Mouse (Mus musculus) kidney, embryonic 16.5 days (tissue): ENCODE measurements around the gene Lta. TPM values are rescaled to one million over a fixed set of nuclear protein-coding genes. Genes with fewer than 3 reads are reported as not detected.
A peak's percentile ranks its signal among the peaks of the same experiment; 100 is the strongest.
"Not testable (repeated sequence)": the region's sequence is repeated elsewhere in the genome, so short reads cannot be mapped to it uniquely, and the experiment has no call there.

Experiments
- ATAC-seq: fragments of 200-750 bp; cut with Nextera tagmentation; 2 replicates; pipeline ENCODE4 v1.8.0; 2017; ENCODE audit warnings: moderate TSS enrichment; ENCODE audit not compliant: low FRiP score, low TSS enrichment
- H3K27ac ChIP-seq: fragments of 300-500 bp; sonication (generic); 2 replicates; pipeline ENCODE4 v1.5.1; 2014; ENCODE audit warnings: low read length
- H3K27me3 ChIP-seq: fragments of 300-500 bp; sonication (generic); 2 replicates; pipeline ENCODE4 v1.6.1; 2014; ENCODE audit warnings: low read length, control low read depth, mixed read lengths; ENCODE audit not compliant: insufficient read depth
- H3K36me3 ChIP-seq: fragments of 300-500 bp; sonication (generic); 2 replicates; pipeline ENCODE4 v1.6.1; 2014; ENCODE audit warnings: low read length, control low read depth, mixed read lengths; ENCODE audit not compliant: insufficient read depth
- H3K4me1 ChIP-seq: fragments of 300-500 bp; sonication (generic); 2 replicates; pipeline ENCODE4 v1.6.1; 2014; ENCODE audit warnings: low read length, control low read depth, mixed read lengths; ENCODE audit not compliant: insufficient read depth
- H3K4me2 ChIP-seq: fragments of 300-500 bp; sonication (generic); replicated peaks from 2 replicates; pipeline ENCODE4 v1.6.1; 2014; ENCODE audit warnings: low read depth, low read length
- H3K4me3 ChIP-seq: fragments of 300-500 bp; sonication (generic); 2 replicates; pipeline ENCODE4 v1.5.1; 2014; ENCODE audit warnings: mild to moderate bottlenecking, low read length
- H3K9ac ChIP-seq: fragments of 300-500 bp; sonication (generic); replicated peaks from 2 replicates; pipeline ENCODE4 v1.6.1; 2014; ENCODE audit warnings: low read length
- H3K9me3 ChIP-seq: fragments of 300-500 bp; sonication (generic); 2 replicates; pipeline ENCODE4 v1.6.1; 2016; ENCODE audit warnings: low read length, control low read depth
- WGBS: fragments of 180-500 bp; shearing (Covaris S2); extraction: QIAGEN DNeasy Blood & Tissue Kit; methylation state at CpG from one replicate; pipeline ENCODE4 v1.1.7; 2014; 5-methylcytosine and 5-hydroxymethylcytosine counted together
- polyA plus RNA-seq: library from polyadenylated mRNA; unstranded; fragments of >200 nt; fragmentation: Nextera tagmentation; extraction: Ambion mirVana; gene quantifications from 2 replicates; pipeline ENCODE4 v1.2.1, GENCODE M21; 2015

Lta gene
- polyA plus RNA-seq, 1 experiment from 2014 or later = not detected

DNA sequence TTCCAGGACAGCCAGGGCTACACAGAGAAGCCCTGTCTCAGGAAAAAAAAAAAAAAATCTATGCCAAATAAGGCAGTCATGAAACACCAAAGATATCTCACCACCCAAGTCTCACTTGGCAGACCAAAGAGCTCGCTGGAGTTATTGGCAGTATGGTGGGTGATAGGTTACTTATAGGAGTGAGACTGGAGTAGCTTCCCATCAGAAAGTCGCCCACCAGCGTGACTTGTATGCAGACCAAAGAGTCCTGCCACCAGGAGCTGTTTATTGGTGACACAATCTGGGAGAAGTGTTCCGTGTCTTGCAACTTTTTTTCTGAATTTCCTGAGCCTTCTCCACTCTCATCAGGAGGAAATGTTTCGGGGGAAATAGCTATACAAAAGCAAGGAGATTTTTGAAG, 34.5 kb upstream of the Lta start:
- Histone ChIP-seq H3K27me3 (no peaks in the 10 kb centered on the region), H3K9ac (no peak overlapping the region), H3K4me2 (no peak overlapping the region), H3K27ac (no peak overlapping the region), H3K4me1 (peaks cover 30% of the 10 kb centered on the region), H3K36me3 (peaks cover 17% of the 10 kb centered on the region), H3K9me3 (no peaks in the 10 kb centered on the region), H3K4me3 (no peak overlapping the region)
- ATAC-seq = no peak
- 81% methylated on average over 5 of the region's 5 CpGs for WGBS

DNA sequence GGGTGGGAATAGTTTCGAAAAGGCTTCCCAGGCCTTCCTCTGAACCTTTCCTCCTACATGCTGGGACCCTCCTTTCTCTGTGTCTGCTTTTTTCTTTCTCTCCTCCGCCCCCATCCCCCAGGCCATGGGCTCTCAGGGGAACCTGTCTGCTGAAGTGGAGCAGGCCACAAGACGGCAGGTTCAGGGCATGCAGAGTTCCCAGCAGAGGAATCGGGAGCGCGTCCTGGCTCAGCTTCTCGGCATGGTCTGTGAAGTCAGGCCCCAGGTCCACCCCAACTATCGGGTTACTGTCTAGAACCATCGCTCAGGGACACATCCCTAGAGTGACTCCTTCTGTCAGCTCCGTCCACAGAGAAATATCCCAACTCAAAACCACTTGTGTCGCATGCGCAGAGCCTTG, 32.4 kb upstream of the Lta start:
- Histone ChIP-seq H3K4me3 (no peak overlapping the region), H3K36me3 (no peaks in the 10 kb centered on the region), H3K4me2 (no peak overlapping the region), H3K27me3 (no peaks in the 10 kb centered on the region), H3K9ac (no peak overlapping the region; the same call in 1 of the 2 replicates), H3K27ac (no peak overlapping the region), H3K4me1 (peaks cover 35% of the 10 kb centered on the region), H3K9me3 (no peaks in the 10 kb centered on the region)
- 82% methylated on average over 12 of the region's 12 CpGs for WGBS
- no peak for ATAC-seq

DNA sequence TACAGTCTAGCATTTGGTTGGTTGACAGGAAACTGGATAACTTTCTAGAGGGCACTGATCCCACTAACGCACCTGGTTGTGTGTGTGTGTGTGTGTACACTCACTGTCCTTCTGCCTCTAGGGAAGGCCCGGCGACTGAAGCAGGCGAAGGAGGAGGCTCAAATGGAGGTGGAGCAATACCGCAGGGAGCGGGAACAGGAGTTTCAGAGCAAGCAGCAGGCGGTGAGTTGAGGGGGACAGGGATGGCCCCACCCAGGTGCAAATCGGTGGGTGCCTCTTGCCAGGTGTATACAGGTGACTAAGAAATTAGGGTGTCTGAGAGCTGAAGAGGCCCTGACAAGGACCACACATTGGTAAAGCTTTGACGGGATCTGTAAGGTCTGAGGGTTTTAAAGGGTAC, 31.8 kb upstream of the Lta start:
- Histone ChIP-seq H3K9me3 (no peaks in the 10 kb centered on the region), H3K4me3 (no peak overlapping the region), H3K9ac (no peak overlapping the region), H3K4me2 (no peak overlapping the region), H3K27ac (no peak overlapping the region), H3K27me3 (no peaks in the 10 kb centered on the region), H3K36me3 (no peaks in the 10 kb centered on the region), H3K4me1 (peaks cover 39% of the 10 kb centered on the region)
- ATAC-seq = no peak
- 84% methylated on average over 9 of the region's 9 CpGs for WGBS

GRCm38 (mm10) chr17:35236390-35236746, 31.2 kb upstream of the Lta start:
- Histone ChIP-seq H3K27me3 (no peaks in the 10 kb centered on the region), H3K4me1 (peaks cover 43% of the 10 kb centered on the region), H3K9ac (peak overlapping the region; percentile 84), H3K9me3 (no peaks in the 10 kb centered on the region), H3K36me3 (peaks cover under 1% of the 10 kb centered on the region; the same call in 1 of the 2 replicates), H3K4me3 (peak overlapping the region; percentile 60), H3K4me2 (peak overlapping the region; percentile 84), H3K27ac (peak overlapping the region; percentile 96)
- peak; percentile 60 for ATAC-seq
- under 1% methylated on average over 18 of the region's 18 CpGs for WGBS

GRCm38 (mm10) chr17:35235614-35236389, 30.7 kb upstream of the Lta start, which contains the start of gene Nfkbil1:
Nfkbil1 (minus strand) TSS chr17:35235792.
- H3K4me2 ChIP-seq = peak within 1 kb of the TSS; percentile 84
- peak within 1 kb of the TSS; percentile 60 for H3K4me3 ChIP-seq
- WGBS = under 1% methylated on average over 34 of the region's 35 CpGs
- H3K36me3 ChIP-seq = peaks cover 4% of the 10 kb centered on the region; the same call in 1 of the 2 replicates
- peaks cover 41% of the 10 kb centered on the region for H3K4me1 ChIP-seq
- peak within 1 kb of the TSS; percentile 96 for H3K27ac ChIP-seq
- no peaks in the 10 kb centered on the region for H3K27me3 ChIP-seq
- H3K9me3 ChIP-seq = no peaks in the 10 kb centered on the region
- peak; percentile 92 for ATAC-seq
- H3K9ac ChIP-seq = peak within 1 kb of the TSS; percentile 84

DNA sequence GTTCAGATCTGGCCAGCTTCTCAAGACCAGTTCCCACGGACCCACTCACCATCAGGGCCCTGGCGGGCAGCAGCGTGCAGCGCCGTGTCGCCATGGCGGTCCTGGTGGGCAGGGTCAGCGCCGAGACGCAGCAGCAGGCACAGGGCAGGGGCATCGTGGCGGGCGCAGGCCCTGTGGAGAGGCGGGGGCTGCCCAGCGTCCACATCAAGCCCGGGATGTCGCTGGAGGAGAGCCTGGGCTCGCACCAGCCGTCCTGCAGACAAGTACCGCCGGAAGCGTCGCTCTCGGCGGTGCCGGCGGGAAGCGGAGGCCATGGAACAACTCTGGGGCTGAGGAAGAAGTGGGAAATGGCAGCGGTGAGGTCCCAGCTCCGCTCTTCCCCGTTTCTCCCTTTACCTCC, 29.8 kb upstream of the Lta start:
- peak overlapping the region; percentile 84 for H3K4me2 ChIP-seq
- 3% methylated on average over 28 of the region's 31 CpGs for WGBS
- peaks cover 6% of the 10 kb centered on the region; the same call in 1 of the 2 replicates for H3K36me3 ChIP-seq
- peak overlapping the region; percentile 84 for H3K9ac ChIP-seq
- no peaks in the 10 kb centered on the region for H3K27me3 ChIP-seq
- peak overlapping the region; percentile 60 for H3K4me3 ChIP-seq
- no peaks in the 10 kb centered on the region for H3K9me3 ChIP-seq
- peaks cover 39% of the 10 kb centered on the region for H3K4me1 ChIP-seq
- ATAC-seq = no peak; the same call in 1 of the 2 replicates
- H3K27ac ChIP-seq = peak overlapping the region; percentile 96

DNA sequence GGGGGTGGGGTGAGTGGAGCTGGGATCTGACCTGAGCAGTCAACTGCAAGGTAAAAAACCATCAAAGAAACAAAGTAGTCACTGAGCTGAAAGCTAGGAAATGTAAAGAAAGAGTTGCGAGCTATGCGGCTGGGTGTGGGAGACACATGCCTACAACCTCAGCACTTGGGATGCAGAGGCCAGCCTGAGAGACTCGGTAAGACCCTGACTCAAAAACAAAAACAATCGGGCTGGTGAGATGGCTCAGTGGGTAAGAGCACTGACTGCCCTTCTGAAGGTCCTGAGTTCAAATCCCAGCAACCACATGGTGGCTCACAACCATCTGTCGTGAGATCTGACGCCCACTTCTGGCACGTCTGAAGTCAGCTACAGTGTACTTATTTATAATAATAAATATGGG, 28.9 kb upstream of the Lta start:
- Histone ChIP-seq H3K4me1 (peaks cover 40% of the 10 kb centered on the region), H3K4me2 (peak overlapping the region; percentile 84), H3K4me3 (peak overlapping the region; percentile 60), H3K27ac (peak overlapping the region; percentile 70), H3K9ac (peak overlapping the region; percentile 84; the same call in 1 of the 2 replicates), H3K36me3 (peaks cover 15% of the 10 kb centered on the region)
- H3K9me3 ChIP-seq, ATAC-seq, H3K27me3 ChIP-seq: not testable (repeated sequence)
- WGBS = 82% methylated on average over 7 of the region's 7 CpGs

GRCm38 (mm10) chr17:35233114-35233980, 28.2 kb upstream of the Lta start, which contains the start of gene Atp6v1g2:
Atp6v1g2 (plus strand) TSS chr17:35233660.
- Histone ChIP-seq H3K9ac (peak within 1 kb of the TSS; percentile 84), H3K4me3 (peak within 1 kb of the TSS; percentile 60), H3K4me1 (peaks cover 40% of the 10 kb centered on the region), H3K27ac (peak within 1 kb of the TSS; percentile 96), H3K4me2 (peak within 1 kb of the TSS; percentile 84), H3K36me3 (peaks cover 16% of the 10 kb centered on the region), H3K27me3 (no peaks in the 10 kb centered on the region), H3K9me3 (no peaks in the 10 kb centered on the region)
- ATAC-seq = no peak
- WGBS = 54% methylated on average over 18 of the region's 18 CpGs

- no peak for ATAC-seq
- H3K4me3 ChIP-seq = no peak overlapping the region
- no peaks in the 10 kb centered on the region for H3K9me3 ChIP-seq
- WGBS = 57% methylated on average over 5 of the region's 5 CpGs
- H3K36me3 ChIP-seq = peaks cover 16% of the 10 kb centered on the region
- peak overlapping the region; percentile 8; the same call in 1 of the 2 replicates for H3K9ac ChIP-seq
- H3K4me2 ChIP-seq = peak overlapping the region; percentile 23; the same call in 1 of the 2 replicates
- H3K27me3 ChIP-seq = no peaks in the 10 kb centered on the region
- H3K4me1 ChIP-seq = peaks cover 40% of the 10 kb centered on the region
- H3K27ac ChIP-seq = peak overlapping the region; percentile 70
Observed at GRCm38 (mm10) chr17:35232659-35233058, 27.5 kb upstream of the Lta start.
